Mouse (Mus musculus) layer of hippocampus, postnatal 14 days (tissue): ENCODE measurements around the gene P2ry6. TPM values are rescaled to one million over a fixed set of nuclear protein-coding genes. Genes with fewer than 3 reads are reported as not detected.

Source experiments
- DNase-seq, 2 experiments: peaks; one replicate each; pipeline ENCODE4 v3.0.0; 2021 to 2022; ENCODE audit warnings: low spot score in 2 of 2, mixed read lengths in 1 of 2
- total RNA-seq, 2 experiments: library from RNA; stranded (reverse); gene quantifications; 2 replicates each; pipeline ENCODE4 v1.2.3; 2021

P2ry6 gene
- total RNA-seq, 2 experiments from 2014 or later = 3.0 to 6.0 TPM

- DNase-seq = no peak
Measured at GRCm38 (mm10) chr7:100944306-100944705, 30.1 kb downstream of the P2ry6 start.

GRCm38 (mm10) chr7:100942789-100943615 lies 31.4 kb downstream of the P2ry6 start:
- DNase-seq = peak; percentile 75 to 81

GRCm38 (mm10) chr7:100941169-100941568 lies 33.3 kb downstream of the P2ry6 start:
- no peak for DNase-seq

- no peak for DNase-seq
Measured at GRCm38 (mm10) chr7:100938106-100938505, 36.3 kb downstream of the P2ry6 start.

- no peak for DNase-seq
Measured at GRCm38 (mm10) chr7:100937481-100937880, 37.0 kb downstream of the P2ry6 start.

- DNase-seq = no peak
Measured at GRCm38 (mm10) chr7:100933520-100933919, 40.9 kb downstream of the P2ry6 start.

- peak; percentile 64 to 70 for DNase-seq
Measured at GRCm38 (mm10) chr7:100932481-100933007, 41.9 kb downstream of the P2ry6 start.

- no peak for DNase-seq
Measured at GRCm38 (mm10) chr7:100931926-100932480, 42.4 kb downstream of the P2ry6 start, which contains the start of gene Arhgef17. TSS of gene Arhgef17 (minus strand) at chr7:100932107.

- DNase-seq = no peak
Measured at GRCm38 (mm10) chr7:100931316-100931925, 43.0 kb downstream of the P2ry6 start.

GRCm38 (mm10) chr7:100930619-100931315 lies 43.7 kb downstream of the P2ry6 start:
- DNase-seq = no peak

- DNase-seq = no peak
Measured at GRCm38 (mm10) chr7:100929639-100930303, 44.7 kb downstream of the P2ry6 start.

- no peak for DNase-seq
Measured at GRCm38 (mm10) chr7:100928456-100928855, 46.0 kb downstream of the P2ry6 start.

- DNase-seq = no peak
Measured at GRCm38 (mm10) chr7:100927287-100928000, 47.0 kb downstream of the P2ry6 start.

GRCm38 (mm10) chr7:100926311-100926923 lies 48.0 kb downstream of the P2ry6 start:
- DNase-seq = peak; percentile 52 to 67

GRCm38 (mm10) chr7:100924674-100925445 lies 49.6 kb downstream of the P2ry6 start:
- DNase-seq = no peak

- DNase-seq = no peak
Measured at GRCm38 (mm10) chr7:100924200-100924599, 50.2 kb downstream of the P2ry6 start.

- DNase-seq = peak in 1 of 2 experiments; percentile 58
Measured at GRCm38 (mm10) chr7:100922907-100923306, 51.5 kb downstream of the P2ry6 start.

GRCm38 (mm10) chr7:100921289-100921688 lies 53.2 kb downstream of the P2ry6 start:
- DNase-seq = no peak

GRCm38 (mm10) chr7:100919809-100920107 lies 54.7 kb downstream of the P2ry6 start:
- no peak for DNase-seq
